Mouse (Mus musculus) lung, embryonic 14.5 days (tissue): Measurements from ENCODE around the gene Gm20388. TPM values are rescaled to one million over a fixed set of nuclear protein-coding genes. Genes with fewer than 3 reads are reported as not detected.
A peak's percentile ranks its signal among the peaks of the same experiment; 100 is the strongest.

Source experiments
- ATAC-seq: fragments of 200-750 bp; cut with Nextera tagmentation; 2 replicates; pipeline ENCODE4 v1.8.0; 2017; ENCODE audit warnings: mild to moderate bottlenecking, moderate TSS enrichment, moderate library complexity; ENCODE audit not compliant: insufficient read depth
- DNase-seq: peaks from one replicate; pipeline ENCODE4 v3.0.0-alpha.2; 2015
- H3K27ac ChIP-seq: fragments of 300-500 bp; sonication (generic); 2 replicates; pipeline ENCODE4 v1.5.1; 2014; ENCODE audit warnings: low read depth, mild to moderate bottlenecking, moderate library complexity
- H3K27me3 ChIP-seq: fragments of 300-500 bp; sonication (generic); 2 replicates; pipeline ENCODE4 v1.6.1; 2014; ENCODE audit warnings: low read length, control low read depth; ENCODE audit not compliant: insufficient read depth
- H3K36me3 ChIP-seq: fragments of 300-500 bp; sonication (generic); 2 replicates; pipeline ENCODE4 v1.6.1; 2014; ENCODE audit warnings: control low read depth; ENCODE audit not compliant: insufficient read depth
- H3K4me1 ChIP-seq: fragments of 300-500 bp; sonication (generic); 2 replicates; pipeline ENCODE4 v1.6.1; 2014; ENCODE audit warnings: antibody characterized with exemption, control low read depth; ENCODE audit not compliant: insufficient read depth
- H3K4me2 ChIP-seq: fragments of 300-500 bp; sonication (generic); 2 replicates; pipeline ENCODE4 v1.6.1; 2014; ENCODE audit warnings: mild to moderate bottlenecking
- H3K4me3 ChIP-seq: fragments of 300-500 bp; sonication (generic); 2 replicates; pipeline ENCODE4 v1.5.1; 2014; ENCODE audit warnings: low read depth, low read length
- H3K9ac ChIP-seq: fragments of 300-500 bp; sonication (generic); 2 replicates; pipeline ENCODE4 v1.6.1; 2014
- H3K9me3 ChIP-seq: fragments of 300-500 bp; sonication (generic); 2 replicates; pipeline ENCODE4 v1.6.1; 2016; ENCODE audit warnings: low read depth, low read length, control low read depth
- CTCF ChIP-seq: IDR thresholded peaks from 2 replicates; pipeline ENCODE4 v1.5.1; 2016; ENCODE audit warnings: antibody characterized with exemption, low read depth
- WGBS: fragments of 180-500 bp; shearing (Covaris S2); extraction: QIAGEN DNeasy Blood & Tissue Kit; methylation state at CpG from one replicate; pipeline ENCODE4 v1.1.7; 2014; 5-methylcytosine and 5-hydroxymethylcytosine counted together
- polyA plus RNA-seq: library from polyadenylated mRNA; unstranded; fragments of >200 nt; fragmentation: Nextera tagmentation; extraction: Ambion mirVana; gene quantifications from 2 replicates; pipeline ENCODE4 v1.2.1, GENCODE M21; 2014

Gene Gm20388
- polyA plus RNA-seq, 1 experiment from 2014 or later, result not detected

DNA sequence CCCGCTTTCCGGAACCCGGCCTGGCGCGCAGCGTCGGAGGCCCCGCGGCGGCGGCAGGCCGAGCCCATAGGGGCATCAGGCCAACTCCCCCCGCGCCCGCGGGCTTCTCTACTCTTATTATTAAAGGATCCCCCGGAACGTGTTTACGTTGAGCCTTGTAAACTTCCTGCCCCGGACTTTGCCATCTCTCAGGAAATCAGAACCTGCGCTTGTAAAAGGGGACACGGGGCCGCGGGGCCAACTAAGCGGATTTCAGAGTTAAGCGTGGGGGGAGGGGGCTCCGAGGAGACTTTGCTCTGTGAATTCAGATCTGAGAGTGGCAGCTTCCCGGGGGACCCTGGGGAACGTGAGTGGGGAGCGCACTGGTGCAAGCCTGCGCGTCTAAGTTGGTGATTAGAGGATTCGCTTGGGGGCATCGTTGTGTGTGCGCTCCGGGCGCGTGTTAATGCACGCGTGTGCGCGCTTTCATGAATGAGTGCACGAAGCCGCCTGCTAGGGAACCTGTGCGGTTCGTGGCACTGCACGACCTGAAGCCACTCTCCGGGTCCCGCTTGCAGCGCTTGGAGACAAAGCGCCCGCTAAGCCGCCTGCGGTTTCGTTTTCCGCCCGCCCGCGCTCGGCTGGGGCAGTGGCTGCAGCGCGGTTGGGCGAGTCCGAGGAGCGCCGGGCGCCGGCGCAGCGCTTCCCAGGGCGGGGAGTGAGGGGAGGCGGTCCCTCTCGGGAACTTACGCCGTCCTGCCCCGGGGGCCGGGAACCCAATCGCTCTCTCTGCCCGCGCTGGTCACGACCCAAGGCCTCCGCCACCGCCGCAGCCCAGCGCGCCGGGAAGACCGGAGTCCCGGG is 1172.7 kb downstream of the Gm20388 start:
- WGBS, result under 1% methylated on average over 89 of the region's 89 CpGs
- peaks cover 28% of the 10 kb centered on the region for H3K36me3 ChIP-seq
- no peak for TF ChIP-seq CTCF
- no peaks in the 10 kb centered on the region for H3K4me1 ChIP-seq
- H3K4me2 ChIP-seq, result peak overlapping the region; percentile 84
- peak; percentile 82 for ATAC-seq
- H3K4me3 ChIP-seq, result peak overlapping the region; percentile 76
- H3K9ac ChIP-seq, result peak overlapping the region; percentile 87
- H3K27ac ChIP-seq, result peak overlapping the region; percentile 99
- peaks cover 77% of the 10 kb centered on the region for H3K27me3 ChIP-seq
- no peaks in the 10 kb centered on the region for H3K9me3 ChIP-seq
- peak; percentile 91 for DNase-seq

DNA sequence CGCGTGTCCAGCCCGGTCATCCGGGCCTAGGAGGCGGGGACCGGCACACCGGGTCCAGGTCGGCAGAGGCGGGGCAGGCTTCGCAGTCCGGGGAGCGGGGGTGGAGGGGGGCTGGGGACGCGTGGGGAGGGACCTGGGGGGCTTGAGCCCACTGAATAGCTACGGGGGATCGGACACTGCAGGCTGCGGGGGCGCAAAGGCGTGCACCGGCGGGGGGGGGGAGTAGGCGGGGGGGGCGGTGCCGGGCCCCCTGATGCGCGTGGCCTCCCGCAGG is 1173.2 kb downstream of the Gm20388 start:
- Histone ChIP-seq H3K9me3 (no peaks in the 10 kb centered on the region), H3K9ac (peak overlapping the region; percentile 87), H3K36me3 (peaks cover 30% of the 10 kb centered on the region), H3K27me3 (peaks cover 74% of the 10 kb centered on the region), H3K4me1 (no peaks in the 10 kb centered on the region), H3K4me2 (peak overlapping the region; percentile 84), H3K27ac (peak overlapping the region; percentile 99), H3K4me3 (peak overlapping the region; percentile 76)
- ATAC-seq (peak; percentile 67), DNase-seq (no peak)
- WGBS, result 0% methylated on average over 9 of the region's 27 CpGs
- no peak for TF ChIP-seq CTCF

DNA sequence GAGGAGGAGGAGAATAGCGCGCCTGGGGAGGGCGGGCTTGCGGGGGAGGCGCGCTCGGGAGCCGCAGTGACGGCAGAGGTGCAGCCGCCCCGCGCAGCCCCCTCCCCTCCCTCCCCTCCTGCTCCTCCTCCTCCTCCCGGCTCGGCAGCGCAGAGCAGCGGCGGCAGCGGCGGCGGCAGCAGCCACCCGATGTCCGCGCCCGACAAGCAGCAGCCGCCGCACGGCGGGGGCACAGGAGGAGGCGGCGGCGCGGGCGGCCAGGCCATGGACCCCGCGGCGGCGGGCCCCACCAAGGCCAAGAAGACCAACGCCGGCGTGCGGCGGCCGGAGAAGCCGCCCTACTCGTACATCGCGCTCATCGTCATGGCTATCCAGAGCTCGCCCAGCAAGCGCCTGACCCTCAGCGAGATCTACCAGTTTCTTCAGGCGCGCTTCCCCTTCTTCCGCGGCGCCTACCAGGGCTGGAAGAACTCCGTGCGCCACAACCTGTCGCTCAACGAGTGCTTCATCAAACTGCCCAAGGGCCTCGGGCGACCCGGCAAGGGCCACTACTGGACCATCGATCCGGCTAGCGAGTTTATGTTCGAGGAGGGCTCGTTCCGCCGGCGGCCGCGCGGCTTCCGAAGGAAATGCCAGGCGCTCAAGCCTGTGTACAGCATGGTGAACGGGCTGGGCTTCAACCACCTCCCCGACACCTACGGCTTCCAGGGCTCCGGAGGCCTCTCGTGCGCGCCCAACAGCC is 1173.7 kb downstream of the Gm20388 start, which contains the start of gene Foxf1:
Gene Foxf1 (plus strand): TSS at position 177 of the 742 bp plus-strand sequence.
- Histone ChIP-seq H3K27ac (peak within 1 kb of the TSS; percentile 99), H3K36me3 (peaks cover 35% of the 10 kb centered on the region), H3K9me3 (no peaks in the 10 kb centered on the region), H3K4me2 (peak within 1 kb of the TSS; percentile 84), H3K27me3 (peaks cover 78% of the 10 kb centered on the region), H3K4me1 (peaks cover 4% of the 10 kb centered on the region; the same call in 1 of the 2 replicates), H3K9ac (peak within 1 kb of the TSS; percentile 87), H3K4me3 (peak within 1 kb of the TSS; percentile 76)
- no peak for TF ChIP-seq CTCF
- peak; percentile 91 for DNase-seq
- peak; percentile 80 for ATAC-seq
- under 1% methylated on average over 81 of the region's 83 CpGs for WGBS

DNA sequence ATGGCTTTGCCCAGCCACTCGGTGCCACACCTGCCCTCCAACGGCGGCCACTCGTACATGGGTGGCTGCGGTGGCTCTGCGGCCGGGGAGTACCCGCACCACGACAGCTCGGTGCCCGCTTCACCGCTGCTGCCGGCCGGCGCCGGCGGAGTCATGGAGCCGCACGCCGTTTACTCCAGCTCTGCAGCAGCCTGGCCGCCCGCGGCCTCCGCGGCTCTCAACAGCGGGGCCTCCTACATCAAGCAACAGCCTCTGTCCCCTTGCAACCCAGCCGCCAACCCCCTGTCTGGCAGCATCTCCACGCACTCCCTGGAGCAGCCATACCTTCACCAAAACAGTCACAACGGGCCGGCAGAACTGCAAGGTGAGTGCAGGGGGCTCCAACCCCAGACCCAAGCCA is 1174.4 kb downstream of the Gm20388 start:
- Histone ChIP-seq H3K9ac (peak overlapping the region; percentile 87), H3K4me1 (peaks cover 4% of the 10 kb centered on the region; the same call in 1 of the 2 replicates), H3K27ac (peak overlapping the region; percentile 99), H3K27me3 (peaks cover 80% of the 10 kb centered on the region), H3K4me3 (peak overlapping the region; percentile 76), H3K36me3 (peaks cover 42% of the 10 kb centered on the region), H3K9me3 (no peaks in the 10 kb centered on the region), H3K4me2 (peak overlapping the region; percentile 84)
- 2% methylated on average over 30 of the region's 30 CpGs for WGBS
- DNase-seq (no peak), ATAC-seq (no peak)
- no peak for TF ChIP-seq CTCF

DNA sequence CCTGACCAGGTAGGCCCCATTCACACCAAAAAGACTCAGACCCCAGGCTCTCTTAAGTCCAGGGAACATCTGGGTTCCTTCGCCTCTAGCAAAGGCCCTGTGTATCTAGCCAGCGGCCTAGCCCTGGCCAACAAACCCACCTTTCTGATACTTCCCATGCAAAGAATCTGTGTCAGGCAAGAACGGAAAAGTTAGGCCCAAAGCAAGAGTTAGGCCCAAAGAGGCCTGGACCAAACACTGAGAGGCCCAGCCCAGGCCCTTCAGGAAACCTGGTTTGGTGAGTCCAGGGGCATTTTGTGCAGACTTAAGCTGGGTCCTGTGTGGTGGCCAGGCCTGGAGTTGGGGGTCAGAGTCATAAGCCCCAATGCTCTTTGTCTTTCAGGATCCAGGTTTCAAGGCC is 1174.9 kb downstream of the Gm20388 start:
- DNase-seq, result peak; percentile 49

DNA sequence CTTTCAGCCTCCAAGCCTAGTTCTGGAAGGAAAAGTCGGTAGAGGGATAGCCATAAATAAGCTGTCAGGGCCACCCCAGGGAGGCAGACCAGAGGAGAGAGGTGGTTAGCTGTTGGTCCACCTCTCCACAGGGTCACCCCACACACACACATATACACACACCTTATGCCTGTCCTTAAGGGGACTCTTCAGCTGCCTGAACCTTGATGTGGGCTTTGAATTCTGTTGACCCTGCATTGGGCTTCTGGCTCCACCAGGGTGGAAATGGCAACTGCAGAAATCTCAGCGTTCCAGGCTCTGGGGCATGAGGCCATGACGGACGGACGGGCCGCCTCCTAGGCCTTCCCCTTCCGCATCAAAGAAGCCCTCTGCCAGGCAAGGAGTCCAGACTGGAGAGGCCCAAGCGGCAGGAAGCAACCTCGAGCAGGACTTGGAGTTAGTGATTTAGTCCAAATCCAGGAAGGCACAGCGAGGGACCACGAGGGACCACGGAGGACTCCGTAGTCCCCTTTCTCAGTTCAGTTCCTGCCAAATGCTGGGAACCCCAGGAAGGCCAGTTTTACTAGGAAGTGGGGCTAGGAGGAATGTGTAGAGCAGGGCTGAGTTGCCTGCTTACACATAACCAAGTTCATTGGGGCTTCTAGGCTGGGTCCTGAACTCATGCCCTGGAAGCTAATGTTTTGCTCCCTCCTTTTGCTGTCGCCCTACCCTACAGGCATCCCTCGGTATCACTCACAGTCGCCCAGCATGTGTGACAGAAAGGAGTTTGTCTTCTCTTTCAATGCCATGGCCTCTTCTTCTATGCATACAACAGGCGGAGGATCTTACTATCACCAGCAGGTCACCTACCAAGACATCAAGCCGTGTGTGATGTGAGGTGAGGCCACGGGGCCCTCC is 1175.6 kb downstream of the Gm20388 start:
- H3K27ac ChIP-seq, result peak overlapping the region; percentile 99
- H3K4me1 ChIP-seq, result peaks cover 8% of the 10 kb centered on the region
- TF ChIP-seq CTCF, result no peak
- peak overlapping the region; percentile 87 for H3K9ac ChIP-seq
- peak overlapping the region; percentile 76 for H3K4me3 ChIP-seq
- H3K36me3 ChIP-seq, result peaks cover 44% of the 10 kb centered on the region
- H3K9me3 ChIP-seq, result no peaks in the 10 kb centered on the region
- no peak for ATAC-seq
- H3K4me2 ChIP-seq, result peak overlapping the region; percentile 84
- DNase-seq, result peak; percentile 57
- 10% methylated on average over 19 of the region's 19 CpGs for WGBS
- H3K27me3 ChIP-seq, result peaks cover 80% of the 10 kb centered on the region

More for the DNA sequence above, 1174.9 kb downstream of the Gm20388 start:
- H3K9me3 ChIP-seq, result no peaks in the 10 kb centered on the region
- no peak for ATAC-seq
- H3K4me3 ChIP-seq, result peak overlapping the region; percentile 76
- H3K4me2 ChIP-seq, result peak overlapping the region; percentile 84
- peaks cover 80% of the 10 kb centered on the region for H3K27me3 ChIP-seq
- peak overlapping the region; percentile 99 for H3K27ac ChIP-seq
- H3K4me1 ChIP-seq, result peaks cover 4% of the 10 kb centered on the region; the same call in 1 of the 2 replicates
- no peak for TF ChIP-seq CTCF
- 28% methylated on average over 3 of the region's 3 CpGs for WGBS
- H3K36me3 ChIP-seq, result peaks cover 44% of the 10 kb centered on the region
- H3K9ac ChIP-seq, result peak overlapping the region; percentile 87
